Mouse (Mus musculus): ENCODE measurements at regions not wholly inside any gene's neighbourhood (a gene's known extent, or its start where the extent isn't known, plus 50 kb on each side); places are given as distances from the start of the nearest gene placed in this dataset.

DNA sequence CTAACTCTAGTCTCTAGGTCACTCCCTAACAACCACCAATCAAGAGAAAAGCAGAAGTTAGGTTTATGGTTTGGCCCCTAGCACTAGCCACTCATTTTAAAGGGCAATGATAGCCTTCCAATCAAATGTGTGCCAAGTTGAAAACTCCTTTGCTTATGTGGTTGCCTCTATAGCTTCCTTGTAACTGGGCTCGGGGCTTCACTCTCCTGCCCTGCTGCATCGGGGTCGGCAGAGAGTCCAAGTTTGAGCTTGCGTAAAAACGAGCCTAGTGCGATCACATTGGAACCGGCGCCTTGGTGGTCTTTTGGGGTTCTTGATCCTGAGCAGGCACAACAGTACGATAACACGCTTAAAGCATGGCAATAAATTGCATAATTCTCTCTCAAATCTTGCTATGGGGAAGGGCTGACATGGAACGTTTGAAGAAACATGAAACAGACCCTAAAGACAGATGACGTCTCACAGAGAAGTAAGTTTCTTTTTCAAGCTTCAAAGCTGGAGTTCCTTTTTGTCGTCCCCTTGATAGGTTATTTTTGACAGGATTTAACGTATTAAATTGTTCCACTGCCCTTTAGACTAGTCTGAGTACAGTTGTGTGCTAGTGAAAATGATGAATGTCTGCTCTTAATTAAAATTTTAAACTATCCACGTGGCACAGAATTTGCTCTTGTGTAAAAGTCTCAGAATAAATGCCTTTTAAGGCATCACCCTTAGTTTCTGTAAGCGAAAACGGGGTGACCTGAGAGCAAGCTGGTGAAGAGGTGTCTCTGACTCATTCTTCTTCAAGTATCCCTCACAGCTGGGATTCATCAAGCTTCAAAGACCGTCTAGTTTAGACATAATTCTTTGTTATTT, 52.0 kb downstream of the 4930426L09Rik start:
- DNase-seq = no peak

DNA sequence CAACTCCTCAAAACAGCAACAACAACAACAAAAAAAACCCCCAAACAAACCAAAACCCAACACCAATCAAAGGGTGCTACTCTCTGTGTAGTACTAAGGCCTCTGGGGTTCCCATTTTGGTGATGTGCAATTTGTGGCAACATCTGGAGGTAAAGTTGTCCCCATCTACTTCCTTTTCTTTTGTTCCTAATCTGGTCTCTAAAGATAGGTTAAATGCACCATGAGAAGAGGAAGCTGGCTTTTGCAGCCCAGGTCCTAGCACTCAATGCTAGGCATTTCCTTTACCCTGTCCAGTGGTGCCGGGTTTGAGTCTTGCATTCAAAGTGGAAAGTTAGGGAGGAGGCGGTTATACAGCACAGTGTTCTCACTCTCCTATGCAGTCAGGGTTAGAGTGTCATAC, 57.4 kb downstream of the 4930426L09Rik start:
- no peak for DNase-seq

DNA sequence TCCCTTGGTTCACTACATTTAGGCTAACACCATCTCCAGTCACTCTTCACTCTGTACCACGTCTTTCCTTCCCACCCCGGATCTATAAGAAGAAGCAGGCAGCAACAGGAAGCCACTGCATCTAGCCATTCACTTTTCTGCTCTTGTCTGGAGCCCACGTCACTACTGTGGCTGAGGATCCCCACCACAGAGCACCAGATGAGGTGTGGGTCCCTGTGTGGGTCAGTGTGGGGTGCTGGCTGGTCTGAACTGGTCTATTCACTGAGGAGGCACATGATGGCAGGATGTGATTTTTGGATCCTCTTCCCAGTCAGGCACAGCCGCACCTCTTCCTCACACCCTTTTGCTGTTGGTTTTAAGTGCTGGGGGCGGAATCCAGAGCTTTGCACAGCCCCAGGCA, 59.7 kb downstream of the 4930426L09Rik start:
- DNase-seq = no peak

DNA sequence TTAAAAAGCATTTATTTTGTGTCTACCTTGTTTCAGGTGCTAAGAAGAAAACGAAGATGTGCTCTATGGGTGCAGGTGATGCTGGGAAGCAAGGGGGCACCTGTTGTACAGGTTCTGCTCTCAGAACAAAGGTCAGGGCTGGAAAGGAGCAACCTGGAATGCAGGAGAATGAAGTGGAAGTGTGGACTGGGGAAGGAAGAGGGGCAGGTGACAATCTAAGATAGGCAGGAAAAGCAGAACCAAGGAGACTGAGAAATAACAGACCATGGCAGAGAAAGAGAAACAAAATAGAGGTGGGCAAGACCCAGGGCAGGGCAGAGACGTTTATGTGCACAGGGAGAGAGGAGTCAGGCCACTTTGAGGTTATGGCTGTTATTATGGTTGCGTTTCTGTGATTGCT, 60.6 kb downstream of the 4930426L09Rik start:
- no peak for DNase-seq

DNA sequence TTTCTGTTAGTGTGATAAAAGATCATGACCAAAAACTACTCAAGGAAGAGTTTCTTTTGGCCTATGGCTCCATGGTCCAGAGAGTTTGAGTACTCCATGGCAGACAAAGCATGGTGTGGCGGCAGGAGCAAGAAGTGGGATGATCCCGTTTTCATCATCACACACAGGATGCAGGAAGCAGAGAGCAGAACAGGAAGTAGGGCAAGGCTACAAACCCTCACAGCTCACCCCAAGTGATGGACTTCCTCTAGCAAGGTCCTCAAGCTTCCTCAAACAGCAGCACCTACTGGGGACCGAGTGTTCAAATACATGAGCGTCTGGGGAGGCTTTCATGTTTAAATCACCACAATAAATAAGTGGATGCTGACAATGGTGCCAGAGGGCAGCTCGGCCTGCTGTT, 61.1 kb downstream of the 4930426L09Rik start:
- peak; percentile 22 to 34 for DNase-seq

DNA sequence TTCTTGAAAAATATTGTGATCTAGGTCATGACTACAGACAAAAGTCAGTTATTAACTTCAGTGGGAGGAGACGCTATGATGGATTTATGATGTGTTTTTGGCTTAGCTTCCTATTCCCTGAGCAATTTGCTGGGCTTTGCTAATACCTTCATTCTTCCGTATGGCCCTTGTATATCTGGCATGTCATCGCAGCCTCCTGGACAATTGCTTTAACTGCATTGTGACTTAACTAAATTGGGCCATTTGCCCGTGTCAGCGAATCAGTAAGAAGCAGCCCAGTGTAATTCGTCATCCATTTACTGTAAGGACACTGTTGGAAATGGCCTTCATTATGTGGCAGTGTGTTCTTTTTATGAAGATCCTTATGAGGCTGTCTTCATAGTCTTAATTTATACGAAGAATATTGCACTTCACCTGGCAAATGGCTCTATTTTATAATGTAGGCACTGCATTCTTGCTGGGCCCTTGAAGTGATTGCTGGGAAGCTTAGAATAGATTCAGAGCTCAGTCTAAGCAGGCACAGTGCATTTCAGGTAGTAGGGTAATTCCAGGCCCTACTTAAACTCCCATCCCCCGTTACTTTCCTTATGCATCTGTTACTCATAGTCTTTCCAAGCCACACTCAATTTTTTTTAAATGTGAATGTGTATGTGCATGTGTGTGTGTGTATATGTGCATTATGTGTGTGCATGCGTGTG, 62.2 kb downstream of the 4930426L09Rik start:
- no peak for DNase-seq

DNA sequence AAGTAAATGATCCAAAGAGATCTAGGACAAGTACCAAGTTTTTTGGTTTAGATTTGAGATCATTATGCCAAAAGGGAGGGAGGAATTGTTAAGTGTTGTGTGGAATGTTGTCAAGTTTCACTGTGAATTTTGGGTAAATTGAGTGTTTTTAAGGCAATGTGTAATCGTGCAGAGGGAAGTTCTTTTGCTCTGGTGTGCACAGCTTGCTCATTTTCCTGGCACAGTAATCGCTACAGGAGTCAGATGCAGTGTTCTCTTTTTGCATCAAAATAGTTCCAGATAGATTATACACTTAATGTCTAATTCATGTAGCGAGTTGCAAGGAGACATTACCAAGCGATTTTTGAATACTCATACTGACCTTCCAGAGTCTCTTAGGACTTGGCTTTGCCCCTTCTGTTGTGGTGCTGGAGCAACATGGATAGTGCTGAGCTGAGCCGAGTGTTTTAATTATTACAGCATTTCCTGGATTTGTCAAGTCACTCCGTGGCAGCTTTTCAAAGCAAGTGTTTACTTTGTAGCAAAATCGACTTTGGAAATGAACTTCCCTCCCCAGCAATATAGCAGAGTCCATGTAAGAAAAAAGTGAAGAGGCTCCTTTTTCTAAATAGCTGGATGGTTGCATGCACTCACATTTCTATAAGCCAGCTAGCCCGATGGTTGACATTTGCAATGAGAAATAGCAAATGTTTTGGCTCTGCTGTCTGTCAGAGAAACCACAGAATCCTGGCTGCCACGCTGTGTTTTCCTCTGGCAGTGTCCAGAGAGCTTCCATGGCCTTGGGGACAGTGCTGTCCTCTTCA, 66.6 kb downstream of the 4930426L09Rik start:
- peak; percentile 43 to 60 for DNase-seq

DNA sequence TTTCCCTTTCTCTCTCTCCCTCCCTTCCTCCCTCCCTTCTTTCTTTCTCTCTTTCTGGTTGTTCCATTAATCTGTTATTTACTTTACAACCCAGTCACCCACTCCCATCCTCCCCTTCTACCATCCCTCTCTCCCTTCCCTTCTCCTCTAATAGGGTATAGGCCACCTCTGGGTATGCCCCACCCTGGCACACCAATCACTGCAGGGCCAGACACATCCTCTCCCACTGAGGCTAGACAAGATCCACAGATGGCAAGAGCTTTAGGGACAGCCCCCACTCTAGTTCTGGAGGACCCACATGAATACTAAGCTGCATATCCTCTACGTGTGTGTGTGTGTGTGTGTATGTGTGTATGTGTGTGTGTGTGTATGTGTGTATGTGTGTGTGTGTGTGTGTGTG, 67.4 kb downstream of the 4930426L09Rik start:
- no peak for DNase-seq

DNA sequence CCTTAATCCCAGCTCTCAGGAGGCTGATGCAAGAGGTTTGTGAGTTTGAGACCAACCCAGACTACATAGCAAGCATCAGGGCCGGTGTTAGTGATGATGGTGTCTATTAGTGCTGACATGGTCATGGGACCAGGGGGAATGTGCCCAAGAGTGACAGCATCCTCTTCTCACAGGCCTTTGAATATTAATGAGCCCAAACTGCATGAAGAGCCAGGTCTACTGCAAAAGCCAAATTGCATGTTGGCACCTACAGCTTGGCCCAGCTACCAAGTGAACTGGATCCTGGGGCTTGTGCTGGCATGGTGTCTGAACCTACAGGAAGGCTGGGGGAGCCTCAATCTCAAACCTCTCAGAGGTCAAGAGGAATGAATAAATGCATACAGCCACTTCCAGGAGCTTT, 70.0 kb downstream of the 4930426L09Rik start:
- DNase-seq = no peak

DNA sequence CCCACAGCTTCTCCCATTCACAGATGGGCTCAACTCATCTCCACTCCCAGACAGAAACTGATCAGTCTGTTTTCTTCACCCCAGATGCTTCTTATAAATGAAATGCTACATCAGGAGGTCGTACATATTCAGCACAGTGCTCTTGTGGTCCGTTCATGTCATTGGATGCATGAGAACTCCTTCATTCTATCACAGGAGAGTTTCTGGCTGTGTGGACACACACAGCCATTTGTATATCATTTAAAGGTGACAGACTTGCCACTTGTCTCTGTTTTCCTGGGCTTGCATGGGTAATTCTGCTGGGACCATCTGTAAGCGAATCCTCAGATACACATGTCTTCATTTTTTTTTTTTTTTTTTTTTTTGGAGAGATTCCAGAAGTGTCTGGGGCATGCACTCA, 85.7 kb downstream of the 4930426L09Rik start:
- no peak for DNase-seq

DNA sequence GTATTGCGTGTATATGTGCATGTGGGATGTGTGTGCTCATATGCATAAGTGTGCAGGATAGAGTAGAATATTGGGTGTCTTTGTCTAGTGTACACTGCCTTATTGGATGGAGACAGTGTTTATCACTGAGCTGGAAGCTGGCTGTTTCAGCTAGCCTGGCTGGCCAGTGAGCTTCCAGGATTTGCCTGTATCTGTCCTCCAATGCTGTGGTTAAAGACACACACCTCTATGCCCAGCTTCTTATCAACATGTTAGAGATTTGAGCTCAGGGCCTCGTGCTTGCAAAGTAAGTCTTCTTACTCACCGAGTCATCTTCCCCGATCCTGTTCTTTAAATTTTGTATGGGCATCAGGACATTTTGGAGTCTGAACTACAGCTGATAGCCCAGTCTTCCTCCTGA, 87.0 kb downstream of the 4930426L09Rik start:
- DNase-seq = no peak

DNA sequence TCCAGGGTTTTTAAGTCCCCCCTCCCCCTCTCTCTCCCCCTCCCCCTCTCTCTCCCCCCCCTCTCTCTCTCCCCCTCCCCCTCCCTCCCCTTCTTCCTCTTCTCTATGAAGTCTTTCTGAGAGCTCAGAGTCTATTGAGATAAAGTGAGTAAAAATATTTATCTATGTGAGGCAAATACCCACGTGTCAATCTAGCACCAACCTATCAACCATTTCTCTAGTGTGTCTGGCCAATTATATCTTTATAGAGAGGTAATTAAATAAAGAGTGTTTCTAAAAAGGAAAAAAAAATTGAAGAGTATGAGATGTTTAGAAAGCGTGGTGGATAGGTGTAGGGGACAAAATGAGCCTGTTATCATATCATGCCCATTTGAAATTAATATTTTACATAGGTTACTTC, 88.0 kb downstream of the 4930426L09Rik start:
- no peak for DNase-seq

DNA sequence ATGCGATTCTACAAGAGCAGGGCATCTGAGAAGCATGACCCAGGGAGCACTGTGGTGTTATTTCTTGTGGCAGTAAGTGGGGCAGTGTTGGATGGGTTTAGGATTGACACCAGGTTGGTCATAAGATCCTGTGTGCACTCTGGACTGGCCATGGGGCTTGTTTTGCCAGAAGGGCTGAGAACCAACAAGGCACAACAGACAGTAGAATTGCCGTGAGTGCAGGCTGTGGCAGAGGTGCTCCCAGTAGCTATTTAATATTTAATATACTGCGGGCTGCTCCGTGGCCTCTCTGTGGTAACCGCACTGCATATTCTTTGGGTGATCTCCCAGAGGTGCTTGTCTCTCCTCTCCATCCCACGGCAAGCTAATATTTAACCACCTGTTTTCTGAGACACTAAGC, 88.5 kb downstream of the 4930426L09Rik start:
- no peak for DNase-seq

DNA sequence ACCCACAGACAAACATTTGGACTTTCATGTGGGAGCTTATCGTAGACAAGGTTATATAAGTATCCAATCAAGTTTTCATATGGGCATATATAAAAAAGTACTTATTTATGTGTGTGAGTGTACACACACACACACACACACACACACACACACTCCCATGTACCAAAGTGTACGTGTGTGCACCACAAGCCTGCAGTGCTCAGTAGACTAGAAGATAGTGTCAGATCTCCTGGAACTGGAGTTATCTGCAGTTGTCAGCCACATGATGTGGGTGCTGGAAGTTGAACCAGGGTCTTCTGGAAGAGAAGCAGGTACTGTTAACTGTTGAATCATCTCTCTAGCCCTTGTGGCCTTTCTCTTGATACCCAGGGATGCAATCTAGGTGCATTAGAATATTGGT, 99.7 kb upstream of the Armc3 start:
- no peak for DNase-seq

DNA sequence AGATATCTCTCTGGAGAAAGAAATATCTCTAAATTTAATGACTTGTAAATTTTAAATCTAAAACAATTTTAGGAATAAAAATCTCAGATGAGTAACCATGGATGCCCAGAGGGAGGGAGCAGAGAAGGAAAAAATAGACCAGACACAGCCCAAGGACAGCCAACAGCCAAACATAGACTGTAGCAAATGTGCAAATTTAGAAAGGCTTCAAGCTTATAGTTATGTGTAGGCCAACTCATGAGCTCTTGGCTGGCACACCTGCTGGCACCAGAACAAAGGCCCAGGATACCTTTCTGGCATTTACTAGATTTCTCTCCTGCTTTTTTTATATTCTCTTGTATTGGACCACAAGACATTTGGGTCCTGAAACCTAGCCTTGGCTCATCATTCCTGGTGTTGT, 90.3 kb upstream of the Armc3 start:
- no peak for DNase-seq

DNA sequence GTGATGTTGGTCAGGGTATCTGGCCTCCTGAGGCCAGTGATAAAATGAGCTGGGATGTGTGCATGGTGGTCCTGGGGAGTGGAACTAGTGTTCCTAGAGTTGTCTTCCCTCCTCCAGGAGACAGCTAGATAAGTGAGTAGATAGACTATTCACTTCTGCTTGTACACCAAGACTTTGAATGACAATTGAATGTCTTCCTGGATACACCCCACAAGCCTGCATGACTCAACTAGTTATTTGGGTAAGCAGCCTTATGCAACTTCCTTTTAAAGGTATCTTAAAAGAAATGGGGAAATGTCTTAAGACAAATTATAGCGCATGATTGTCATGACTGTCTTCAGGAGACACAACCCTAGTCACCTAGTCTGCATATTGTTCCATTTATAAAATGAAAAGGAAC, 79.2 kb upstream of the Armc3 start:
- DNase-seq = no peak

DNA sequence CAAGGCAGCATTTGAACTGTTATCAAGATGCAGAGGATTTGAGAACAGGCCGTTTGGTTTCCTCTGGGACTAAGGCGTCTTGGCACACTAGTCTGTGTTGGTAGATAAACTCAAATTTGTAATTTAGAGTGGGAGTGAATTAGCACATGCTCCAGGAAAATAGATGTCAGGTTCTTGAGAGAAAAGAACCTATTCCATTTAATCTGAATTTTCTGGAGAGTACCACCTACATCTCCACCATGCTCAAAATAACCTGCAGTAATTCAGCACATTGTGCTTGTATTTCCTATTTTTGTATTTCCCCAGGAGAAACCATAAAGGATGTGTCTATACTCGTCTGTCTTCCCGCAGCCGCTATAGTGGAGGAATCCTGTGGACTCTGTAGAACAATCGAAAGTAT, 66.2 kb upstream of the Armc3 start:
- no peak for DNase-seq

DNA sequence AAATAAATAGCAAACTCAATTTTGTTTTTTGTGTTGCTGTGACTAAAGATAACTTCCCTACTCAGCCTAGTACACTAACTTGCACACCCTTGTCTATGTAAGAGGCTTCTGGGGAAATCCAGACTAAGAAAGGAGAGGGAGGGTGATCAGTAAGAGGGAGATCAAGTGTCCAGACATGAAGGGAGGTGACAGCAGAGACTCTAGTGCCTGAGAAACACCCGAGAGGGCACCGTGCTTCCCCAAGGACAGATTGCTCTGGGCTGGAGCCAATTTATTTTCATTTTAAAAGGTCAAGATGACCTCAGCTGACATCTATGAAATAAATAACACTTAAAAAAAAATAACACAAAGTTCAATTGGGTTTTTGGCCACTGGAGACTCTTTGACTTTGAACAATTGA, 56.5 kb upstream of the Armc3 start:
- no peak for DNase-seq

DNA sequence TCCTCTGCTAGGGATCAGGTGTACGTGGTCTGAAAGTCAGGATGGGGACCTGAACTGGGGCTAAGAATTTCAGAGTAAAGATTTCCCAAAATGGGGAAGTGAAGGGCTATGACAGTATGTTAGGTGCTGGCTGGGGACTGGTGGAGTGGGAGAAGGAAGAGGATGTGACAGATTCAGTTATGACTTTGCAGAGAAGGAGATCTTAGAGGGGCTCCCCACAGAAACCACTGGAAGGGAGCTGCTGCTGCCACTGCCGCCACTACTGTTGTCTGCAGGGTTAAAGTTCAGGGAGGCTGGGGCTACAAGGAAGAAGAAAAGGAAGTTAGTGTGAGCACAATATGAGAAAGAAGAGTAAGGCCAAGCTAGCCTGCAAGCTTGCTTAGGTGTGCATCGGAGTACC, 53.7 kb upstream of the Armc3 start:
- peak in 1 of 2 experiments; percentile 7 for DNase-seq

DNA sequence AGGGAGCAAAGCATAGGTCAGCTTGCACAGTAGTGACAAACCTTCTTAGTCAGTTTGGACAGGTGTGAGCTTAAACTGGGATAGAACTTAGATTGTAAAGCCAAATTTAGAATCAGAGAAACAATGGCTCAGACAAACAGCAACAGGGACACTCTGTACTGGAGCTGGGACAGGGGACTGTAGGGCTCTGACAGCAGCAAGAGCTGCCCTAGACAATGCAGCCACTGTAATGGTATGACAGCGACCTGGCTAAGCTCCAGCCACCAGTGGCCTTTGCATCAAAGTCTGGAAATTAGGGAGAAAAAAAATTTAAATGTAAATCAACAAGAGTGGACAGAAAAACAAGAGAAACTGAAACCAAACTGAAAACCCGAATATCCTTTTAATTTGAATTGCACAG, 53.2 kb upstream of the Armc3 start:
- peak; percentile 19 to 43 for DNase-seq

DNA sequence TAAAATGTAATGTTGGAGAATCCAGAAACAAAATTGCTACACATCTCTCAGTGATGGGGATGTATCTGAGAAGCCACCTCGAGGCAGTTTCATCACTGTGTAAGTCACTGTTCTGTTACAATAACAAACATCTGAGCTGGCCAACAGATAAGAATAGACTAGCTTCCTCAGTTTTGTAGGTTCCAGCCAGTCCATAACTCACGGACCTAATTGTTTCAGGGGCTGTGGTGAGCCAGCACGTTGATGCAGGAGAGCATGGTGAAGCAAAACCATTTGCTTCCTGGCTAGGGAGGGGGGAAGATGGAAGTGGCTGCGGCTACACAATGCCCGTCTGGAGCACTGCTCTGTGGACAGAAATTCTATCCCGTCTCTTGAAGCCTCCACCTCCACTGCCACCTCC, 52.8 kb upstream of the Armc3 start:
- DNase-seq = no peak

DNA sequence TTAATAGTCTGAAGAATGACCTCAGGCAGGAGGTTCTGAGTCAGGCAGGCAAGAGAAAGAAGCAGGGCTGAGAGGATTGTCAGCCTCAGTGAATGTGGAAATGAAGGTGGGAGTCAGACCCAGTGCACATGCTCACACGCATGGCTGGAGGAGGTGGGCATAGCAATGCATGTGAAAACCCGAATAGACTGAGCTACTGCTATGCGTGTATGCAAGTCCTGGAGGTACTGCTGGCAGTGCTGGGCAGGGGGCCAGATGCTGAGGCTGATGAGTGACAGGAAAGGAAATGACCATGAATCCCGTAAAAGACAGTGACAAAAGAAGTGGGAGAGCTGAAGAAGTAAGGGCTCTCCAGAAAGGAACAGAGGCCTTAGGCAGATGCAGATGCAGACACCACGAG, 50.3 kb upstream of the Armc3 start:
- DNase-seq = peak; percentile 26 to 56
